Mouse (Mus musculus) kidney, postnatal 10 days (tissue): ENCODE measurements around the gene Hivep1.

ENCODE experiments used
- DNase-seq: peaks from one replicate; pipeline ENCODE4 v3.0.0; 2021; ENCODE audit warnings: mixed read lengths

Hivep1 gene

GRCm38 (mm10) chr13:42076751-42077302 is 25.0 kb downstream of the Hivep1 start:
- DNase-seq: no peak

GRCm38 (mm10) chr13:42077629-42078028 is 25.8 kb downstream of the Hivep1 start:
- DNase-seq: no peak

- no peak for DNase-seq
These were observed 28.5 kb downstream of the Hivep1 start for GRCm38 (mm10) chr13:42080131-42080916.

GRCm38 (mm10) chr13:42088339-42088738 is 36.5 kb downstream of the Hivep1 start:
- DNase-seq: no peak

GRCm38 (mm10) chr13:42089025-42089424 is 37.2 kb downstream of the Hivep1 start:
- DNase-seq: no peak

GRCm38 (mm10) chr13:42090751-42091150 is 38.9 kb downstream of the Hivep1 start:
- no peak for DNase-seq

- DNase-seq: no peak
These were observed 40.7 kb downstream of the Hivep1 start for GRCm38 (mm10) chr13:42092392-42093139.

GRCm38 (mm10) chr13:42093268-42094042 is 41.6 kb downstream of the Hivep1 start:
- no peak for DNase-seq

GRCm38 (mm10) chr13:42095826-42096515 is 44.1 kb downstream of the Hivep1 start:
- DNase-seq: peak; percentile 22

- no peak for DNase-seq
These were observed 45.3 kb downstream of the Hivep1 start for GRCm38 (mm10) chr13:42097109-42097508.

GRCm38 (mm10) chr13:42098522-42098921 is 46.7 kb downstream of the Hivep1 start:
- no peak for DNase-seq

GRCm38 (mm10) chr13:42099523-42099922 is 47.7 kb downstream of the Hivep1 start:
- no peak for DNase-seq

- DNase-seq: peak; percentile 38
These were observed 49.8 kb downstream of the Hivep1 start for GRCm38 (mm10) chr13:42101440-42102190.

- DNase-seq: peak; percentile 69
These were observed 51.2 kb downstream of the Hivep1 start for GRCm38 (mm10) chr13:42102980-42103379.

GRCm38 (mm10) chr13:42103486-42104166 is 51.8 kb downstream of the Hivep1 start:
- DNase-seq: no peak

- no peak for DNase-seq
These were observed 52.5 kb downstream of the Hivep1 start for GRCm38 (mm10) chr13:42104371-42104770.

GRCm38 (mm10) chr13:42108483-42109215 is 56.8 kb downstream of the Hivep1 start:
- DNase-seq: no peak

GRCm38 (mm10) chr13:42110416-42110815 is 58.6 kb downstream of the Hivep1 start:
- DNase-seq: no peak

- no peak for DNase-seq
These were observed 60.2 kb downstream of the Hivep1 start for GRCm38 (mm10) chr13:42112071-42112470.

- DNase-seq: no peak
These were observed 60.9 kb downstream of the Hivep1 start for GRCm38 (mm10) chr13:42112748-42113147.
